Mouse (Mus musculus): Measurements from ENCODE around the gene Hdac5. TPM values are rescaled to one million over a fixed set of nuclear protein-coding genes. Genes with fewer than 3 reads are reported as not detected.
A peak's percentile ranks its signal among the peaks of the same experiment; 100 is the strongest.

The Hdac5 gene
- total and polyA plus RNA-seq, 2 experiments = 15.9 to 38.2 TPM

DNA sequence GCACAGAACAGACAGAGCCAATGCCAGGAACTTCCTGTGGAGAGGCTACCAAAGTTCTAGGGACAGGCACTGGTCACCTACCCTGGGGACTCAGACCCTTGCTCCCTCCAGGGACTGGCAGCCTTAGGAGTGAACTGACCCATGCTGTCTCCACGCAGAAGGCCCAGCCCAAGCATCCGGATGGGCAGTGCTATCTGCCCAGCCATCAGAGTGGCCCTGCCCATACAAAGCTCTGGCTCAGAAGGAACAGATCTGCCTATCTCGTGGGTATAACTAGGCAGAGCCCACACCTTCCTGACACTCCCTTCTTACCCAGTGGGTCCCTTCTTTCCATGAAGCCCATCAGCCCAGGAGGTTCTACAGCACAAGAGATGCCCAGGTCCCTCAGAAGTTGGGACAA, 19.8 kb downstream of the Hdac5 start:
- H3K4me1 ChIP-seq (ENCODE audit: control insufficient read depth, insufficient read depth, low read length) = peaks cover 40% of the 10 kb centered on the region
- H3K4me3 ChIP-seq (ENCODE audit: insufficient read depth, low read depth, low read length) = no peak overlapping the region
- H3K79me2 ChIP-seq (ENCODE audit: control insufficient read depth, insufficient read depth, low read length) = peaks cover 68% of the 10 kb centered on the region
- peak; percentile 42 for DNase-seq (ENCODE audit: extremely low read depth, low read depth, low spot score)
- no peak overlapping the region for H3K9ac ChIP-seq (ENCODE audit: low read depth, low read length)
- H3K36me3 ChIP-seq (ENCODE audit: control insufficient read depth, insufficient read depth, low read length) = peaks cover 2% of the 10 kb centered on the region; the same call in 1 of the 2 replicates
- 31% methylated on average over 3 of the region's 3 CpGs for WGBS
- H3K27me3 ChIP-seq (ENCODE audit: control insufficient read depth, insufficient read depth, low read length) = no peaks in the 10 kb centered on the region
- H3K27ac ChIP-seq (replicated peaks; ENCODE audit: insufficient read depth, low read depth, low read length) = no peak overlapping the region
- TF ChIP-seq CTCF (IDR thresholded peaks at IDR 0.05; ENCODE audit: low read depth, low read length) (no peak), POLR2A (IDR thresholded peaks at IDR 0.05; ENCODE audit: extremely low read depth, insufficient read depth, low read length) (no peak)

DNA sequence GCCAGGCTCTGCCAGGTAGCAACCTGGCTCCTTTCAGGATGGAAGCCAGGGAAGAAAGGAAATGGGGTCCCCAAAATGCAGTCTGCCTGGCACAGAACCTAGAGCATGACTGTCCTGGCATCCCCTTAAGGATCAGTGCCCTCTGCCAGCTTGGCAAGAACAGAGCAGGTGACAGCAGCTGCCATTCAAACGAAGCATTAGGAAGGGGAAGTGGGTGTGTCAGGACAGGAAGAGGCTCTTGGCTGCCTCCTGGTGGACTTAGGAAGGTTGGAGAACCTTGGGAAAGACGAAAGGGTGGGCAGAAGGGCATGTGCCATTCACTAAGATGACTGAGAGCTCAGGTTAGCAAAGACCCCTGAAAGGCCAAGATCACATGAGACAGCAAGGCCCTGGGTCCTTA, 20.2 kb downstream of the Hdac5 start:
- WGBS = 13% methylated on average over 2 of the region's 2 CpGs
- Histone ChIP-seq H3K27ac (replicated peaks; ENCODE audit: insufficient read depth, low read depth, low read length) (no peak overlapping the region), H3K36me3 (ENCODE audit: control insufficient read depth, insufficient read depth, low read length) (peaks cover 2% of the 10 kb centered on the region; the same call in 1 of the 2 replicates), H3K9ac (ENCODE audit: low read depth, low read length) (no peak overlapping the region), H3K4me1 (ENCODE audit: control insufficient read depth, insufficient read depth, low read length) (peaks cover 37% of the 10 kb centered on the region), H3K27me3 (ENCODE audit: control insufficient read depth, insufficient read depth, low read length) (no peaks in the 10 kb centered on the region), H3K79me2 (ENCODE audit: control insufficient read depth, insufficient read depth, low read length) (peaks cover 63% of the 10 kb centered on the region), H3K4me3 (ENCODE audit: insufficient read depth, low read depth, low read length) (no peak overlapping the region)
- no peak for TF ChIP-seq POLR2A (IDR thresholded peaks at IDR 0.05; ENCODE audit: extremely low read depth, insufficient read depth, low read length)
- TF ChIP-seq CTCF (IDR thresholded peaks at IDR 0.05; ENCODE audit: low read depth, low read length) = peak; percentile 73
- peak; percentile 53 for DNase-seq (ENCODE audit: extremely low read depth, low read depth, low spot score)

DNA sequence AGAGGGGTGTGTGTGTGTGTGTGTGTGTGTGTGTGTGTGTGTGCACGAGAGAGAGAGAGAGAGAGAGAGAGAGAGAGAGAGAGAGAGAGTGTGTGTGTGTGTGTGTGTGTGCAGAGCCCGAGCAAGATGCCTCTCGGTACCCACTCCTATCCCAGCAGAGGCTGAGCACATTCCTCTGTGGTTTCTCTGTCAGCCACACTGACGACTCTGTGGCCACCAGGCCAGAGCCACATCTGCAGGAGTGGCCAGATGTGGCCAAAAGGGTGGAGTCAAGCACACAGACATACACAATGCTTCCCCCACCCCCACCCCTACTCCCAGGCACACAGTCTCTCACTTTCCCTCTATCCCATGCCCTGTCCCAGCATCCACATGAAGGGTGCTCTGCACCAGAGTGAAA, 21.1 kb downstream of the Hdac5 start:
- Histone ChIP-seq H3K36me3 (ENCODE audit: control insufficient read depth, insufficient read depth, low read length) (peaks cover 3% of the 10 kb centered on the region), H3K4me1 (ENCODE audit: control insufficient read depth, insufficient read depth, low read length) (peaks cover 29% of the 10 kb centered on the region), H3K79me2 (ENCODE audit: control insufficient read depth, insufficient read depth, low read length) (peaks cover 54% of the 10 kb centered on the region), H3K9ac (ENCODE audit: low read depth, low read length) (no peak overlapping the region), H3K27ac (replicated peaks; ENCODE audit: insufficient read depth, low read depth, low read length) (no peak overlapping the region), H3K27me3 (ENCODE audit: control insufficient read depth, insufficient read depth, low read length) (no peaks in the 10 kb centered on the region), H3K4me3 (ENCODE audit: insufficient read depth, low read depth, low read length) (no peak overlapping the region)
- no peak for DNase-seq (ENCODE audit: extremely low read depth, low read depth, low spot score)
- WGBS = 49% methylated on average over 4 of the region's 4 CpGs
- TF ChIP-seq CTCF (IDR thresholded peaks at IDR 0.05; ENCODE audit: low read depth, low read length) (no peak), POLR2A (IDR thresholded peaks at IDR 0.05; ENCODE audit: extremely low read depth, insufficient read depth, low read length) (no peak)

DNA sequence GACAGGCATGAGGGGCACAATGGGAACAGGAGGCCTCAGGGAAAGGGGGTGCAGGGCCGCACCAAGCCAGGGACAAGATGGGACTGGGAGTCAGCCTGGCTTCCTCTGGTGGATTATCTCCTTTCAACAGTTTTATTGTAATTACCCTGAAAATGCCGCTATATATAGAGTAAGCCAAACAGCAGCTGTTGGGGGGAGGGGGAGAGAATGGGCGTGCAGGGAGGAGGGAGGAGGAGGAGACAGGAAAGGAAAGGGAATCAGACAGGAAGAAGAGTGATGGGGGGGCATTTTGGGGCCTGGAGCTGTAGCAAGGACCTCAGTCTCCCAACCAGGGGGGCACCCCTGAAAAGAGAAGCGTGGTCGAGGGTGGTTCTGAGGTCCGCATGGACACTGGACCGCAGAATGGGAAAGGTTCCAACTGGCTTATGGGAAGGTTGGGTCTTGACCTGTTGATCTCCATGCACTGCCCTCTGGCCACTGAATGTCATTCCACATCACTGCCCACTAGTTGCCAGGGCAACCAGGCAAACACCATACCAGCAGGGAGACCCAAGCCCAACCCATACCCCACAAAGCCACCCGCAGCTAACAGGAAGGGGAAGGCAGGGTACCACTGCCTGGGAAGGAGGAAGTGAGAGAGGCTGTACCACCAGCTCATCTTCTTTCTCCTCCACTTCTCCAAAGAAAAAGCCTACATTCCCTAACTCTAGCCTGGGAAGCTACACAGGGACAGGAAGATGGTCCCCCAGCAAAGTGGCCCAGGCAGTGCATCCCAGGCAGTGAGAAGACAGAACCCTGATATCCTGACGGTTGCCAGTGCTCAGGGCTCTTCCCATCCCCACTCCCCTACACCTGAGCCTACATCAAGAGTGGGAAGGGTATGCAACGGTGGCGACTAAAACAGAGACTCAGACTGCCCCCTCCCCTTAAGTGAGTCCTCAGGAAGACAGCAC, 21.9 kb downstream of the Hdac5 start:
- no peak for TF ChIP-seq CTCF (IDR thresholded peaks at IDR 0.05; ENCODE audit: low read depth, low read length)
- no peak for TF ChIP-seq POLR2A (IDR thresholded peaks at IDR 0.05; ENCODE audit: extremely low read depth, insufficient read depth, low read length)
- 49% methylated on average over 11 of the region's 11 CpGs for WGBS
- Histone ChIP-seq H3K4me1 (ENCODE audit: control insufficient read depth, insufficient read depth, low read length) (peaks cover 23% of the 10 kb centered on the region), H3K36me3 (ENCODE audit: control insufficient read depth, insufficient read depth, low read length) (peaks cover 5% of the 10 kb centered on the region), H3K79me2 (ENCODE audit: control insufficient read depth, insufficient read depth, low read length) (peaks cover 48% of the 10 kb centered on the region), H3K27ac (replicated peaks; ENCODE audit: insufficient read depth, low read depth, low read length) (no peak overlapping the region), H3K9ac (ENCODE audit: low read depth, low read length) (no peak overlapping the region), H3K4me3 (ENCODE audit: insufficient read depth, low read depth, low read length) (no peak overlapping the region), H3K27me3 (ENCODE audit: control insufficient read depth, insufficient read depth, low read length) (no peaks in the 10 kb centered on the region)
- DNase-seq (ENCODE audit: extremely low read depth, low read depth, low spot score) = no peak

DNA sequence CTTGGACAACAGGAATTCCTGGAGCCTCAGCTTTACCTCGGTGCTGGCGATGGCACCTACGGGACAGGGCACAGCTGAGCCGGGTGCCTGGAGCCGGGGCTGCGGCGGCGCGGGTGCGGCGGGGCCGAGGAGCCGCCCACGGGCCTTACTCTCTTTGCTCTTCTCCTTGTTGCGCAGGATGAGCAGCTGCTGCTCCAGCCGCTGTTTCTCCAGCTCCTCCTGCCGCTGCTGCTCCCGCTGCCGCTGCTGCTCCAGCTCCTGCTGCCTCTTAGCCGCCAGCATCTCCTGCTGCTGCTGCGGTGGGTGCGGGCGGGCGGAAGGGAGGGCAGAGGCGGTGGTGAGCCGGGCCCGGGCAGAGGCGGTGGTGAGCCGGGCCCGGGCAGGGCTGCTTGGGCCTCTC, 23.5 kb downstream of the Hdac5 start:
- no peaks in the 10 kb centered on the region for H3K27me3 ChIP-seq (ENCODE audit: control insufficient read depth, insufficient read depth, low read length)
- no peak overlapping the region for H3K27ac ChIP-seq (replicated peaks; ENCODE audit: insufficient read depth, low read depth, low read length)
- H3K9ac ChIP-seq (ENCODE audit: low read depth, low read length) = no peak overlapping the region
- H3K4me1 ChIP-seq (ENCODE audit: control insufficient read depth, insufficient read depth, low read length) = peaks cover 17% of the 10 kb centered on the region
- WGBS = 94% methylated on average over 30 of the region's 30 CpGs
- peaks cover 42% of the 10 kb centered on the region for H3K79me2 ChIP-seq (ENCODE audit: control insufficient read depth, insufficient read depth, low read length)
- peaks cover 7% of the 10 kb centered on the region for H3K36me3 ChIP-seq (ENCODE audit: control insufficient read depth, insufficient read depth, low read length)
- no peak for TF ChIP-seq POLR2A (IDR thresholded peaks at IDR 0.05; ENCODE audit: extremely low read depth, insufficient read depth, low read length)
- no peak for TF ChIP-seq CTCF (IDR thresholded peaks at IDR 0.05; ENCODE audit: low read depth, low read length)
- no peak overlapping the region for H3K4me3 ChIP-seq (ENCODE audit: insufficient read depth, low read depth, low read length)
- no peak for DNase-seq (ENCODE audit: extremely low read depth, low read depth, low spot score)

DNA sequence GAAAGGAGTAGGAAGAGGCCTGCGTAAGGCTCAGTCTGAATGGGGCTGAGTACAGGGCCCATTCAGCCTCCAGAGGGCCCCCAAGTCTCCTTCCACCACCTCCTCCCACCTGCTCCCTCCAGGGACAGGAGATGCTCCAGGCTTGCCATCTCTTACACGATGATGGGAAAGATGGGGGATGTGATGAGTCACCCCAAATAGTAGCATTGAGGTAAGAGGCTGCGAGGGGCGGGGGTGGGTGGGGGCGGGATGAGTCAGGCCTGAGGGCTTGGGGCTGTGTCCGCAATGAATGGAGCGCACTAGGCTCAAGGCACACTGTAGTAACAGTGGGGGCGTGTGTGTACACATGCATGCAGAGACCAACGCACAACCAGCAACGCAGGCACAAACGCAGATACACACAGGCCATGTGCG, 28.6 kb downstream of the Hdac5 start:
- H3K36me3 ChIP-seq (ENCODE audit: control insufficient read depth, insufficient read depth, low read length) = peaks cover 12% of the 10 kb centered on the region
- 81% methylated on average over 12 of the region's 12 CpGs for WGBS
- TF ChIP-seq CTCF (IDR thresholded peaks at IDR 0.05; ENCODE audit: low read depth, low read length) = no peak
- no peak for TF ChIP-seq POLR2A (IDR thresholded peaks at IDR 0.05; ENCODE audit: extremely low read depth, insufficient read depth, low read length)
- H3K27me3 ChIP-seq (ENCODE audit: control insufficient read depth, insufficient read depth, low read length) = no peaks in the 10 kb centered on the region
- no peaks in the 10 kb centered on the region for H3K4me1 ChIP-seq (ENCODE audit: control insufficient read depth, insufficient read depth, low read length)
- no peak for DNase-seq (ENCODE audit: extremely low read depth, low read depth, low spot score)
- H3K4me3 ChIP-seq (ENCODE audit: insufficient read depth, low read depth, low read length) = no peak overlapping the region
- H3K79me2 ChIP-seq (ENCODE audit: control insufficient read depth, insufficient read depth, low read length) = peaks cover 3% of the 10 kb centered on the region; the same call in 1 of the 2 replicates
- no peak overlapping the region for H3K9ac ChIP-seq (ENCODE audit: low read depth, low read length)
- H3K27ac ChIP-seq (replicated peaks; ENCODE audit: insufficient read depth, low read depth, low read length) = no peak overlapping the region

All from liver, adult 2 months (tissue).